Mouse (Mus musculus): Measurements from ENCODE around the gene Ush1c. TPM values are rescaled to one million over a fixed set of nuclear protein-coding genes. Genes with fewer than 3 reads are reported as not detected.

The Ush1c gene
- polyA plus RNA-seq, 1 experiment, result not detected

- H3K4me3 ChIP-seq (replicated peaks; ENCODE audit: extremely low read depth, low read depth, low read length), result no peak overlapping the region
- TF ChIP-seq POLR2A (IDR thresholded peaks at IDR 0.05; ENCODE audit: borderline replicate concordance, extremely low read depth, low read depth, low read length) (no peak), CTCF (IDR thresholded peaks at IDR 0.05; ENCODE audit: insufficient read depth, low read length) (no peak)
- no peak for DNase-seq
- WGBS, result 81% methylated on average over 3 of the region's 3 CpGs
- no peaks in the 10 kb centered on the region for H3K4me1 ChIP-seq (ENCODE audit: control insufficient read depth, insufficient read depth, low read length)
Observed at GRCm38 (mm10) chr7:46247606-46248005, 9.3 kb upstream of the Ush1c start.

- TF ChIP-seq CTCF (IDR thresholded peaks at IDR 0.05; ENCODE audit: insufficient read depth, low read length) (no peak), POLR2A (IDR thresholded peaks at IDR 0.05; ENCODE audit: borderline replicate concordance, extremely low read depth, low read depth, low read length) (no peak)
- no peak for DNase-seq
- H3K4me1 ChIP-seq (ENCODE audit: control insufficient read depth, insufficient read depth, low read length), result no peaks in the 10 kb centered on the region
- H3K4me3 ChIP-seq (replicated peaks; ENCODE audit: extremely low read depth, low read depth, low read length), result no peak overlapping the region
Observed at GRCm38 (mm10) chr7:46246876-46247275, 8.6 kb upstream of the Ush1c start.

- 42% methylated on average over 2 of the region's 2 CpGs for WGBS
- H3K4me3 ChIP-seq (replicated peaks; ENCODE audit: extremely low read depth, low read depth, low read length), result no peak within 1 kb of the TSS
- no peak for DNase-seq
- H3K4me1 ChIP-seq (ENCODE audit: control insufficient read depth, insufficient read depth, low read length), result no peaks in the 10 kb centered on the region
- TF ChIP-seq CTCF (IDR thresholded peaks at IDR 0.05; ENCODE audit: insufficient read depth, low read length) (no peak), POLR2A (IDR thresholded peaks at IDR 0.05; ENCODE audit: borderline replicate concordance, extremely low read depth, low read depth, low read length) (no peak)
Observed at GRCm38 (mm10) chr7:46240696-46241095, 2.4 kb upstream of the Ush1c start, which contains the start of gene Otog. Otog (plus strand) TSS chr7:46240987.

- TF ChIP-seq POLR2A (IDR thresholded peaks at IDR 0.05; ENCODE audit: borderline replicate concordance, extremely low read depth, low read depth, low read length), result no peak
- no peak for TF ChIP-seq CTCF (IDR thresholded peaks at IDR 0.05; ENCODE audit: insufficient read depth, low read length)
- no peaks in the 10 kb centered on the region for H3K4me1 ChIP-seq (ENCODE audit: control insufficient read depth, insufficient read depth, low read length)
- WGBS, result 81% methylated on average over 4 of the region's 4 CpGs
- DNase-seq, result no peak
- H3K4me3 ChIP-seq (replicated peaks; ENCODE audit: extremely low read depth, low read depth, low read length), result no peak overlapping the region
Observed at GRCm38 (mm10) chr7:46240091-46240490, 1.8 kb upstream of the Ush1c start.

GRCm38 (mm10) chr7:46237192-46237591 lies 1.1 kb downstream of the Ush1c start:
- H3K4me3 ChIP-seq (replicated peaks; ENCODE audit: extremely low read depth, low read depth, low read length), result no peak overlapping the region
- H3K4me1 ChIP-seq (ENCODE audit: control insufficient read depth, insufficient read depth, low read length), result no peaks in the 10 kb centered on the region
- 62% methylated on average over 7 of the region's 7 CpGs for WGBS
- no peak for DNase-seq
- TF ChIP-seq CTCF (IDR thresholded peaks at IDR 0.05; ENCODE audit: insufficient read depth, low read length) (no peak), POLR2A (IDR thresholded peaks at IDR 0.05; ENCODE audit: borderline replicate concordance, extremely low read depth, low read depth, low read length) (no peak)

- 86% methylated on average over 15 of the region's 15 CpGs for WGBS
- no peak for DNase-seq
- Histone ChIP-seq H3K4me1 (ENCODE audit: control insufficient read depth, insufficient read depth, low read length) (no peaks in the 10 kb centered on the region), H3K4me3 (replicated peaks; ENCODE audit: extremely low read depth, low read depth, low read length) (no peak overlapping the region)
- no peak for TF ChIP-seq CTCF (IDR thresholded peaks at IDR 0.05; ENCODE audit: insufficient read depth, low read length)
Observed at GRCm38 (mm10) chr7:46236363-46236762, 1.9 kb downstream of the Ush1c start.

- DNase-seq, result no peak
- no peaks in the 10 kb centered on the region for H3K4me1 ChIP-seq (ENCODE audit: control insufficient read depth, insufficient read depth, low read length)
- TF ChIP-seq POLR2A (IDR thresholded peaks at IDR 0.05; ENCODE audit: borderline replicate concordance, extremely low read depth, low read depth, low read length) (no peak), CTCF (IDR thresholded peaks at IDR 0.05; ENCODE audit: insufficient read depth, low read length) (no peak)
- no peak overlapping the region for H3K4me3 ChIP-seq (replicated peaks; ENCODE audit: extremely low read depth, low read depth, low read length)
- 72% methylated on average over 18 of the region's 18 CpGs for WGBS
Observed at GRCm38 (mm10) chr7:46235948-46236347, 2.4 kb downstream of the Ush1c start.

- 64% methylated on average over 4 of the region's 4 CpGs for WGBS
- no peak for TF ChIP-seq POLR2A (IDR thresholded peaks at IDR 0.05; ENCODE audit: borderline replicate concordance, extremely low read depth, low read depth, low read length)
- TF ChIP-seq CTCF (IDR thresholded peaks at IDR 0.05; ENCODE audit: insufficient read depth, low read length), result no peak
- Histone ChIP-seq H3K4me3 (replicated peaks; ENCODE audit: extremely low read depth, low read depth, low read length) (no peak overlapping the region), H3K4me1 (ENCODE audit: control insufficient read depth, insufficient read depth, low read length) (no peaks in the 10 kb centered on the region)
- DNase-seq, result no peak
Observed at GRCm38 (mm10) chr7:46226936-46227335, 11.4 kb downstream of the Ush1c start.

- H3K4me1 ChIP-seq (ENCODE audit: control insufficient read depth, insufficient read depth, low read length), result no peaks in the 10 kb centered on the region
- WGBS, result 29% methylated on average over 7 of the region's 7 CpGs
- H3K4me3 ChIP-seq (replicated peaks; ENCODE audit: extremely low read depth, low read depth, low read length), result no peak overlapping the region
- DNase-seq, result peak; percentile 22
- no peak for TF ChIP-seq POLR2A (IDR thresholded peaks at IDR 0.05; ENCODE audit: borderline replicate concordance, extremely low read depth, low read depth, low read length)
- TF ChIP-seq CTCF (IDR thresholded peaks at IDR 0.05; ENCODE audit: insufficient read depth, low read length), result peak; percentile 67
Observed at GRCm38 (mm10) chr7:46226253-46226652, 12.1 kb downstream of the Ush1c start.

- DNase-seq, result no peak
- Histone ChIP-seq H3K4me1 (ENCODE audit: control insufficient read depth, insufficient read depth, low read length) (no peaks in the 10 kb centered on the region), H3K4me3 (replicated peaks; ENCODE audit: extremely low read depth, low read depth, low read length) (no peak overlapping the region)
- WGBS, result 50% methylated on average over 8 of the region's 8 CpGs
- TF ChIP-seq CTCF (IDR thresholded peaks at IDR 0.05; ENCODE audit: insufficient read depth, low read length) (no peak), POLR2A (IDR thresholded peaks at IDR 0.05; ENCODE audit: borderline replicate concordance, extremely low read depth, low read depth, low read length) (no peak)
Observed at GRCm38 (mm10) chr7:46220591-46221129, 17.6 kb downstream of the Ush1c start.

Data from lung, adult 2 months (tissue).